Mouse (Mus musculus) retina, adult 2 months (tissue): ENCODE data around the gene Sik1.

Experiments
- DNase-seq: peaks from one replicate; pipeline ENCODE4 v3.0.0-alpha.2; 2012; ENCODE audit warnings: low read depth, low spot score

Gene Sik1

DNA sequence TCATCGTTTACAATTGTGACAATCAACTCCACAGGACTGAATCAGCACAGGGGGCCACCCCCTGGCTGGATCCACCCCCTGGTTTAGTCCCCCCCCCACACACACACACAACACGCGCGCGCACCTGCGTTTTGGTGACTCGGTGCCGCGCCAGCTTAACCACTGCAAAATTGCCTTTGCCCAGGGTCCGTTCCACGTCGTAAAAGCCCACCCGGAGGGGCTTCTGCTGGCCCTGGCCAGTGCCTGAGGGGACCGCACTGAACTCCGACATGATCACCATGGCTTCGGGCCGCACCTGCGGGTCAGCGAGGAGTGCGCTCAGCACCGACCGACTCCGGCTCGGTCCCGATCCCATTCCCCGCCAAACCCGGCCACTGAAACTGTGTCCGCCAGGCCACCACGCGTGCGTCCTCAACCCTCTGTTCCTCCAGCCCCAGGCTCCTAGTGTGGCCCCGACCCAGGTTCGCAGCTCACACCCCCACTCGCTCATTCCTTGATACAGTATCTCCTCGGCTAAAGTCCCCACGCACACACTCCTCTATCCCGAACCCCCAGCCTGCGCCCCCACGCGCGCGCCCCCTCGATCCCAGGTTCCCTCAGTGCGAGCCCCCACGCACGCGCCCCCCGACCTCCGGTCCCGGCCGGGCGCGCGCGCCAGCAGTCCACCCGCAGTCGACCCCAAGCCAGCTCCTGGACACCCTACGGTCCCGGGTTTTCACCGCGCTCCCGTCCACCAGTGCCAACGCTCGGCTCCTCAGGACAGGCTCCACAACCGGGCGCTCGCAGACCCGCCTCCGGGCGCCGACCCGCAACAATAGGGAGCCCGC, 621 bp downstream of the Sik1 start:
- no peak for DNase-seq

DNA sequence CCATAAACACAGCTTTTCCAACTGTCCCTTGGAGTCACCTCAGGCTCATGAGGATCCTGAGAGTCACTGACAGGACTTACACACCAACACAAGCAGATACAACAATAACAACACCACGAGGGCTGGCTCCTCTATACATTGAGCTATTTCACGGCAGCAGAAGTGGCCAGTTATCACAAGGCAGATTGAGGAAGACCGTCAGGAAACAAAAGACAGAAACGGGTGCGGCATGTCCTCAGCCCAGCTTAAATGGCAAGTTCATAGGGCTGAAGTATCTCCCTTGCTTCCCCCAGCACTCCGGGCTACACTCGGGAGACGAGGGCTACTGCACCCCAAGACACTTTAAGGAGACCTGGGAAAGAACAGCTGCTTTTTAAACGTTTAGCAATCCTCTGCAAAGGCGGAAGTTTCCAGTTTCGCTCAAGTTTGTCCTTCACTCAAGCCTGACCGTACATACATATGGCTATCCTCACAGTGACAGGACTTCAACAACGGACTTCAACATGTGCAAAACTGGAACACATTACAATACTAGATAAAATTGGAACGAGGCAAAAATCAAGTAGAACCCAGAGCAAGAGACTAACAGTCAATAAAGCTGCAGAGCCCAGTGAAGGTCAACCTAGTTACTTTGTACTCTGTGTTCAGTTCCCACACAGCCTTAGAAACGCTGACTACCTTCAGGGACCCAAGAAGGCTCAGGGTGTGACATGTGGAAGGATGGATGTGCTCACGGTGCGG, 2.0 kb downstream of the Sik1 start:
- DNase-seq: no peak

GRCm38 (mm10) chr17:31852782-31853447, 2.7 kb downstream of the Sik1 start:
- no peak for DNase-seq

DNA sequence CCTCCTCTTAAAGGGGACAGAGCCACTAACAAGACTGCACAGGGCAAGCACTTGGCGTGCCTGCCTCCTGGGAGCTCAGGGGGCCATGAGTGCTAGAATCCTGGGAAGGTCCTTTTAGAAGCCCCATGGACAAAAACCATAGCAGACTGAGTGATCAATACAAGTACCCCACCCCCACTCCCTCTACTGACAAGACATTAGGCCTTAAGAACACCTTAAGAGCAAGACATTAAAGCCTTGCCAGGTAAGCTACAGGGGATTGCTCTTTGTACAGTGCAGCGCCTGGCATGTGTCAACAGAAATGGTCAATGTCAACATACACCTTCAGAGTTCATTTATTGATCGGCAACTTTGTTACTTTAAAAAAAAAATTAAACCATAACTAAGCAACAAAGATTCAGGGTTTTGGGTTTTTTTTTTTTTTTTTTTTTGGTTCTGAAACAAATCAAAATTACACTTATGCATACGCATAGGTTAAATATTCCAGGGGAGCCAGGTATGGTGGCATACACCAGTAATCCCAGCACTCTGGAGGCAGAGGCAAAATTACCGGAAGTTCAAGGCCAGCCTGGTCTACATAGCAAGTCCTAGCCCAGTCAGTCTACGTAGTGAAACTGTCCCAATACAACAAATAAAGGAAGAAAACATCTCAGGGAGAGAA, 3.7 kb downstream of the Sik1 start:
- DNase-seq: no peak

DNA sequence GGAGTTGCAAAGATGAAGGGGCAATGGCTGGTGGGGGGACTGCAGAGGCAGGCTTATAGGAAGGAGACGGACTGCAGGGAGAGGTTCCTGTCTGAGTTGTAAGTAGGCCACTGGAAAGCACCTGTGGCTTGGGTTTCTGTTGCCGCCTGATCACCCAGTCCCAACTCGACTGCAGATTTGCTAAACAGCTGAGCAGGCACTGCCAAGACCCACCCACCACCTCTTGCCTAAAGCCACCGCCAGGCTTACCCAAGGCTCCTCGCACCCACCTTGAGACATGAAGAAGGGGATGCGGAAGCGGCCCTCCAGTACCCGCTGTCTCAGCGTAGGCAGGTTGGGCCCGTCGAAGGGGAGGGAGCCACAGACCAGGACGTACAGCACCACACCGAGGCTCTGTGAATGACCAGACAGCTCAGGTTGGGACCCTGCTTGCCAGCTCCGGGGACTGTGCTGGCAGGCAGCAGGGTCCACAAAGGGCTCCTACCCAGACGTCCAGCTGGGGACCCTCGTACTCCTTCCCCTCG, 5.1 kb downstream of the Sik1 start:
- DNase-seq: no peak

- no peak for DNase-seq
Measured at GRCm38 (mm10) chr17:31846970-31847369, 8.6 kb downstream of the Sik1 start.

DNA sequence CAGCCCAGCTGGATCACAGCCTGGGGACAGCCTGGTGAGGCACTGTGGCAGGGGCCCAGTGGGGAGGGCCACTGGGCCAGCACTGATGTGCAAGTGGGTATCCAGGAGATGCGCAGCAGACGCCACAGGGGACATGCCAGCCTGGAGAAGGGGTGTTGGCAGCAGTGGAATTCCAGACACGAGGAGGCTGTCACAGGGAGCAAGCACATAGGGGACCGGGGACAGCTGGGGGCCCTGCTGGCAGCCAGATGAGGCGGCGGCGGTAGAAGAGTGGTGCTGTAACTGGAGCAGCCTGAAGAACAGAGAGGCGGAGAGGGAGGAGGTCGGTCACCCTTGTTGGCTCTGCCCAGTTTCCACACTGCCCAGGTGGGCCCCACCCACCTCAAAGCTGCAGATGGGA, 9.3 kb downstream of the Sik1 start:
- DNase-seq: no peak

GRCm38 (mm10) chr17:31843891-31844290, 11.7 kb downstream of the Sik1 start:
- DNase-seq: no peak

GRCm38 (mm10) chr17:31842930-31843822, 12.4 kb downstream of the Sik1 start:
- DNase-seq: no peak

DNA sequence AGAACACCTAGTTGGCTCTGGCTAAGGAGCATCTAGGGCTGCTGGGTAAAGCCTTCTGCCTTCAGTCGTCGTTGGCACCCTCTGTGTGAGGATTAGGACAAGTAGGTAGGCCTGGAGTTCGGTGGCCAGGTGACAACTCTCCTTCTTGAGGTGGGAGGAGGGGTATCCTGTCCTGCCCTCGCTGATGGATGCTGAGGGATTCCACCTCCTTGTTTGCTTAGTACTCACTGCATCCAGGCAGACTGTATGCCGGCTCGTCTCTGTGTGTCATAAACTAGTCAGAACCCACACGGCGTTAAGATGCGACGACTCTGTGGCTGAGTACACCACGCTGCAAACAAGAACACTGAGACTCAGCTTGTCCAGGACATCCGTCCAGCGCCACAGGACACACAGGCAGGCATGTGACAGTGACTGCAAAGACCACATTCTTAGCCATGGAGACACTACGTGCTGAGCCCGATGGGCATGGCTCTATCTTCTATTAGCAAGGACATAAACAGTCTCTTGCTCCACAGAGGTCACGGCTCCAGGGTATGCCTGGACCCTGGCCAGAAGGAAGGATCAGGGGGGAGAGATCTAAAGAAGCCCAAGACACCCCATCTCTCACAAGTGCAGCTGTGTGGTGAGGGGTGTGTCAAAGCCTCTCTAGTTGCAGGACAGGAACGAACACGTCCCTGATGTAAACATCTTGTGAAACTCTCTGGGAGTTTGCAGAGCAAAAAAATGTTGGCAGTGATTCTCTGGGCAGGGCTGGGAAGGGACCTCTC, 13.6 kb downstream of the Sik1 start:
- no peak for DNase-seq

DNA sequence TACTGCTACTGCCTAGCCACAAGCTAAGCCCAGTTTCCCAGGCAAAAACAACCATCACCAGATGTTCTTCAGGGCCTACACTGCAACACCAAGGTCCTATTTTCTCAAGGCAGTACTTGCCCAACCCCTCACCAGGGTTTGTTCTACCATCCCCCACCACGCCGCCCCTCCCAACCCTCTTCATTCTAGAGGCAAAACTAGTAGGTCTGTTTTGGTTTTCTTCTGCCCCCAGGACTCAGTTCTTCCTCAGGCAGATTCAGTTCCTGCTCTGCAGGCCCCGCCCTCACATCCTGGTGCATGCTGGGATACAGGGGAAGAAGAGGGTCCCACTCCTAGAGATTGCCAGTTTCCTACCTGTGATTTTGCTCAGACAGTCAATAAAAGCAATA, 14.2 kb downstream of the Sik1 start:
- DNase-seq: no peak

DNA sequence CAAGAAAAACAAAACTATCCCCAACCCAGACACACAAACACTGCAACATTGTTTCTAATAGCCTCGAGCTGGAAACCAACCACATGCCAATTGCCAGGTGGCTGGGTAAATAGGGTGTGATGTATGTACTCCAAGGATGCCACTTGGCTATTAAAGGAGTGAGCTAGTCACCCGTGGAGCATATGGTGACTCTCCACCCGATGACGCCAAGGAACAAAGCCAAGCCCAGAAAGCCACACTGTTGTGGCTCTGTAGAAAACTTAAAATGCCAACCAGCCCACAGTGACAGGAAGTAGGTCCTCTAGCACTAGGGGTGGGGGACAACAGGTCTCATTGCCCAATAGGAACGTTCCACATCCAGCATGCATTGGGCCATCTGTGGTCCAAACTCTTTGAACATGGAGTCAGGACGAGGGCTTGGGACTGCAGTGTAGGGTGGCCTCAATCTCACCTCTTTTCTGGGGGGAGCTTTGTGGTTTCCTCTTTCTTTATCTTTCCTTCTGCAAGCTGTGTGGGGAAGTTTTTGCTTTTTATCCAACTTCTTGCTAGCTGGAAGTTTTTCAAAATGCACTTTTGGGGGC, 15.1 kb downstream of the Sik1 start:
- no peak for DNase-seq

GRCm38 (mm10) chr17:31836772-31837171, 18.8 kb downstream of the Sik1 start:
- no peak for DNase-seq

DNA sequence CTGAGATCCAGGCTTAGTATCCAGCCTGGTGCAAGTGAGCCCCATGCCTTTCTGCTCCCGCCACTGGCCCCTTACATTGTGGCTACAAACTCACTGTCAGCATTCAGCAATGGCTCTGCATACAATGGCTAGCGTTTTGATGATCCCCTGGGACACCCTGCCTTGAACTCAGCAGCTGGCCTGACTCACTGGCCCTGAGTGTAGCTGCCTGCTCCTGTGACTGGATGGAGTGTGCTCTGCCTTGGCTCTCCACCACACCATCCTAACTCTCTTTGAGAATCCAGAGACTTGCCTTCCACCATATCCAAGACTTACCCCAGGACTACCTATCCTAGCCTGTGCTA, 19.4 kb downstream of the Sik1 start:
- no peak for DNase-seq

GRCm38 (mm10) chr17:31835528-31836263, 19.9 kb downstream of the Sik1 start:
- DNase-seq: no peak

DNA sequence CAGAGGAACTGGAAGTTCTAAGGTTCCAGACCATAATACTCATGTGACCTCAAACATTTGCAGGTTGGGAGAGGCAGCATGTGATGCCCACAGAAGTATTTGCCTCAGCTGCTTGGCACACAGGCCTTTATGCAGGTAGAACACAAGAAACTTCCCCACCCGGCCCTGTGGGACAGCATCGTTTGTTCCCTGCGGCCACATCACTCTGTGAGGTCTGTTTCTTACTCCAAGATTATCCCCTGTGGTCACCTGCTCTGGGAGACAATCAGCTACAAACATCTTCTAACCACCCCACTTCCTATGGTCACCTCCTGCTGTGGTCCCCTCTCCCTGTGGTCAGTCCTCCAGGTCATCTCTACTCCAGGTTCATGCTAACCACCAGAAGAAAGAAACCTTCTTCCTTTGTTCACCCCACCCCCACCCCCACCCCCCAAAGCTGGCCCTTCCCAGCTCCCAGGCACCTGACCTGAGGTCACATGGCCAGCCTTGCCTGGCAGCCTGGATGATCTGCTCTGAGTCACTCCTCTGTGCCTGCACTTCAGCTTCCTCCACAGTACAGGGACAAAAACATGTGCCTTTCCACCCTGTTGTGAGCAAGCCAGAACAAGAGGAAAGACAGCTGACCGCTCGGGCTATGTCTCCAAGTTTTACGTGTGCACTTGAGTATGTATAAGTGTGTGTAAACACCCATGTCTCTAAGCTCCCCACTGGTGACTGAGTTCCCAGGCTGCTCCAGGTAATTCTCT, 21.1 kb downstream of the Sik1 start:
- no peak for DNase-seq

- no peak for DNase-seq
Measured at GRCm38 (mm10) chr17:31833752-31834151, 21.9 kb downstream of the Sik1 start.

GRCm38 (mm10) chr17:31832577-31832964, 23.0 kb downstream of the Sik1 start:
- DNase-seq: no peak
